Mouse (Mus musculus) lung, embryonic 16.5 days (tissue): ENCODE measurements around the gene Btg4. TPM values are rescaled to one million over a fixed set of nuclear protein-coding genes. Genes with fewer than 3 reads are reported as not detected.

Experiments
- ATAC-seq: fragments of 200-750 bp; cut with Nextera tagmentation; 2 replicates; pipeline ENCODE4 v1.8.0; 2017; ENCODE audit warnings: low read depth, mild to moderate bottlenecking, moderate library complexity
- H3K27ac ChIP-seq: fragments of 300-500 bp; sonication (generic); 2 replicates; pipeline ENCODE4 v1.5.1; 2014; ENCODE audit warnings: mild to moderate bottlenecking, control low read depth, low read length
- H3K27me3 ChIP-seq: fragments of 300-500 bp; sonication (generic); 2 replicates; pipeline ENCODE4 v1.6.1; 2014; ENCODE audit warnings: low read depth, low read length, mixed read lengths; ENCODE audit not compliant: control insufficient read depth, insufficient read depth
- H3K36me3 ChIP-seq: fragments of 300-500 bp; sonication (generic); 2 replicates; pipeline ENCODE4 v1.6.1; 2014; ENCODE audit warnings: low read length; ENCODE audit not compliant: control insufficient read depth, insufficient read depth
- H3K4me1 ChIP-seq: fragments of 300-500 bp; sonication (generic); replicated peaks from 2 replicates; pipeline ENCODE4 v1.6.1; 2014; ENCODE audit warnings: low read length, mixed read lengths; ENCODE audit not compliant: control insufficient read depth, insufficient read depth
- H3K4me2 ChIP-seq: fragments of 300-500 bp; sonication (generic); 2 replicates; pipeline ENCODE4 v1.6.1; 2014; ENCODE audit warnings: low read depth, low read length, control low read depth
- H3K4me3 ChIP-seq: fragments of 300-500 bp; sonication (generic); 2 replicates; pipeline ENCODE4 v1.5.1; 2014; ENCODE audit warnings: mild to moderate bottlenecking, low read length, control low read depth
- H3K9ac ChIP-seq: fragments of 300-500 bp; sonication (generic); 2 replicates; pipeline ENCODE4 v1.6.1; 2014; ENCODE audit warnings: low read length, control low read depth
- H3K9me3 ChIP-seq: fragments of 300-500 bp; sonication (generic); 2 replicates; pipeline ENCODE4 v1.6.1; 2016; ENCODE audit warnings: low read length; ENCODE audit not compliant: control insufficient read depth
- WGBS: fragments of 180-500 bp; shearing (Covaris S2); extraction: QIAGEN DNeasy Blood & Tissue Kit; methylation state at CpG from one replicate; pipeline ENCODE4 v1.1.7; 2014; 5-methylcytosine and 5-hydroxymethylcytosine counted together
- polyA plus RNA-seq: library from polyadenylated mRNA; unstranded; fragments of >200 nt; fragmentation: Nextera tagmentation; extraction: Ambion mirVana; gene quantifications from 2 replicates; pipeline ENCODE4 v1.2.1, GENCODE M21; 2015

The Btg4 gene
- polyA plus RNA-seq, 1 experiment from 2014 or later, result 0.34 TPM

- no peaks in the 10 kb centered on the region for H3K27me3 ChIP-seq
- peak; percentile 34; the same call in 1 of the 2 replicates for ATAC-seq
- H3K9ac ChIP-seq, result no peak overlapping the region
- H3K36me3 ChIP-seq, result no peaks in the 10 kb centered on the region
- 47% methylated on average over 4 of the region's 4 CpGs for WGBS
- no peak overlapping the region for H3K4me3 ChIP-seq
- H3K27ac ChIP-seq, result no peak overlapping the region
- no peaks in the 10 kb centered on the region; the same call in 1 of the 2 replicates for H3K4me1 ChIP-seq
- H3K4me2 ChIP-seq, result no peak overlapping the region
- H3K9me3 ChIP-seq, result no peaks in the 10 kb centered on the region
Observed at GRCm38 (mm10) chr9:51146496-51146895, 85.8 kb downstream of the Btg4 start.

- Histone ChIP-seq H3K27ac (no peak overlapping the region), H3K36me3 (no peaks in the 10 kb centered on the region), H3K9ac (no peak overlapping the region), H3K9me3 (no peaks in the 10 kb centered on the region), H3K27me3 (no peaks in the 10 kb centered on the region), H3K4me3 (no peak overlapping the region), H3K4me1 (no peaks in the 10 kb centered on the region; the same call in 1 of the 2 replicates), H3K4me2 (no peak overlapping the region)
- no peak for ATAC-seq
- 79% methylated on average over 5 of the region's 5 CpGs for WGBS
Observed at GRCm38 (mm10) chr9:51147294-51147693, 86.6 kb downstream of the Btg4 start.

- H3K9ac ChIP-seq, result 0 out of 2 replicates have a peak overlapping the region, but pooled peaks have one; percentile 16
- no peaks in the 10 kb centered on the region for H3K4me1 ChIP-seq
- no peaks in the 10 kb centered on the region for H3K36me3 ChIP-seq
- no peak overlapping the region for H3K4me3 ChIP-seq
- no peak overlapping the region for H3K27ac ChIP-seq
- ATAC-seq, result peak; percentile 34; the same call in 1 of the 2 replicates
- no peaks in the 10 kb centered on the region for H3K27me3 ChIP-seq
- 18% methylated on average over 13 of the region's 13 CpGs for WGBS
- peak overlapping the region; percentile 31; the same call in 1 of the 2 replicates for H3K4me2 ChIP-seq
- no peaks in the 10 kb centered on the region for H3K9me3 ChIP-seq
Observed at GRCm38 (mm10) chr9:51152079-51152752, 91.5 kb downstream of the Btg4 start.

DNA sequence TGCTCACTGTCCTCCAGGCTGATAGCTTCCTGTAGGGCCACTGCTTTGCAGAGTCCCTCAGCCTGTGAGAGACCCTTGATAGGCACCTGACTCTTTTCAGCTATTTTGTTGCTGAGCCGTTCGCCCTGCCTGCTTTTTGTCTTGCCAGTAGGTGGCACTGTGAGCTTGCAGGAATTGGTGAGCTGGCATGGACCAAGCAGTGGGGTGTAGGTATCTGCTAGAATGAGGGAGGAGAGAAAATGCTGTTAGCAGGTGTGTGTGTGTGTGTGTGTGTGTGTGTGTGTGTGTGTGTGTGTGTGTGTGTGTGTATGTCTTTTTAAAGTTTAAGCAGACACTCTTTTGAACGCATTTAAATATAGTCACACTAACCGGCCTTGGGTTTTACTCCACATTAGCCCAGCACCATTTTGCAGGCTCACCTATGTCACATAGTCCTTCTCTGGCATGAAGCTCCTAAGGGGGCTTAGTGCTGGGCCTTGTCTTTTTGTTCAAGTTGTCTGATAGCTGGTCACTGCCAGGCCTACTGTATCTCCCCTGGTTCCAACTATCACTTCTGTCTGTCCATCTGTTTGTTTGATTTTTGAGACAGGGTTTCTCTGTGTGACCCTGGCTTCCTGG, 101.2 kb downstream of the Btg4 start:
- Histone ChIP-seq H3K9me3 (no peaks in the 10 kb centered on the region), H3K36me3 (no peaks in the 10 kb centered on the region), H3K4me2 (no peak overlapping the region), H3K9ac (no peak overlapping the region), H3K27me3 (peaks cover 3% of the 10 kb centered on the region; the same call in 1 of the 2 replicates), H3K27ac (no peak overlapping the region), H3K4me1 (0 out of 2 replicates have a peak, but pooled peaks cover 4% of the 10 kb centered on the region), H3K4me3 (no peak overlapping the region)
- peak; percentile 81 for ATAC-seq
- 25% methylated on average over 4 of the region's 4 CpGs for WGBS

DNA sequence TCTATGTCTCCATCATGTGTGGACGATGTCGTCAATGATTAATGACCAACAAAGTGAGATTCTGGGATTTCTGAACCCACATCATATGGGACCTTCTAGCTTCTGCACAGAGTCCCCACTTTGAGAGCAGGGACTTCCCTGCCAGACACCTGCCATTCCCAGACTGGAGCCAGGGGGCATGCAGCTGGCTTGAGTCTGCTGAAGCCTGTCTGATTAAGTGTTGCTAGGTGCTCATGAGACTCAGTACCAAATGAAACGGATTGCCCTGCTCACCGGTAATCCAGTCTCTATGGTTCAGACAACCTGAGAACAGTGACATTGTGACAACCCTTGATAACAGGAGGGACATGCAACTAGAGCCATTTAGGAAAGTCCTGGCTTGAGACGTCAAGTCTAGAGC, 103.3 kb downstream of the Btg4 start:
- no peak overlapping the region for H3K4me3 ChIP-seq
- peaks cover 11% of the 10 kb centered on the region for H3K4me1 ChIP-seq
- H3K27ac ChIP-seq, result no peak overlapping the region
- peaks cover 3% of the 10 kb centered on the region; the same call in 1 of the 2 replicates for H3K27me3 ChIP-seq
- H3K9ac ChIP-seq, result no peak overlapping the region
- no peaks in the 10 kb centered on the region for H3K36me3 ChIP-seq
- no peak for ATAC-seq
- 79% methylated on average over 5 of the region's 5 CpGs for WGBS
- H3K9me3 ChIP-seq, result no peaks in the 10 kb centered on the region
- no peak overlapping the region for H3K4me2 ChIP-seq

GRCm38 (mm10) chr9:51165312-51166180, 104.8 kb downstream of the Btg4 start, which contains the start of gene Gm32742:
Gene Gm32742 (minus strand): TSS chr9:51165517.
- no peak within 1 kb of the TSS for H3K4me2 ChIP-seq
- whole genome bisulfite sequencing, result 41% methylated on average over 6 of the region's 6 CpGs
- no peaks in the 10 kb centered on the region for H3K36me3 ChIP-seq
- no peak within 1 kb of the TSS for H3K9ac ChIP-seq
- H3K4me1 ChIP-seq, result peaks cover 11% of the 10 kb centered on the region
- no peaks in the 10 kb centered on the region for H3K9me3 ChIP-seq
- ATAC-seq, result no peak
- H3K4me3 ChIP-seq, result no peak within 1 kb of the TSS
- H3K27me3 ChIP-seq, result no peaks in the 10 kb centered on the region
- no peak within 1 kb of the TSS for H3K27ac ChIP-seq

GRCm38 (mm10) chr9:51167954-51168353, 107.3 kb downstream of the Btg4 start:
- H3K9me3 ChIP-seq, result no peaks in the 10 kb centered on the region
- no peaks in the 10 kb centered on the region for H3K36me3 ChIP-seq
- 43% methylated on average over 11 of the region's 11 CpGs for WGBS
- peak; percentile 76 for ATAC-seq
- no peak overlapping the region for H3K4me2 ChIP-seq
- peak overlapping the region; percentile 89 for H3K27ac ChIP-seq
- H3K4me1 ChIP-seq, result peaks cover 11% of the 10 kb centered on the region
- peak overlapping the region; percentile 31 for H3K9ac ChIP-seq
- no peak overlapping the region for H3K4me3 ChIP-seq
- H3K27me3 ChIP-seq, result no peaks in the 10 kb centered on the region

DNA sequence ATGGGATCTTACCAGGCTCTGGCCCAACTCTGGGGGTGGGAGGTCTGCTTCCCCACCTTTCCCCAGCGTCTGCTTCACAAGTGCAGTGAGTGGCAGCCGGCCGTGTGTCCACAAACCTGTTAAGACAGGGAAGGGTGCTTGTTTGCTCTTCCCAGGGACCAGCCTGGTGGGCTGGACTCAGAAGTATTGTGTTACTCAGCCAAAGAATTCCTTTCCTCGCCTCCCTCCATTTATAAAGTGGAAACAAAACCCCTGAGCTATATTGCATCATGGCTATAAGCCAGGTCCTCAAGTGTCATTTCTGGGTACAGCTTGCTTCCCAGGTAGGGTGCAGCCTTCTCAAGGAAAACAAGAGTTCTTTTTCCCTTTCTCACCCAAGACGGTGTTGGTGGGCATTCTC, 108.0 kb downstream of the Btg4 start:
- H3K9me3 ChIP-seq, result no peaks in the 10 kb centered on the region
- ATAC-seq, result peak; percentile 91
- peak overlapping the region; percentile 31 for H3K9ac ChIP-seq
- H3K4me3 ChIP-seq, result no peak overlapping the region
- peaks cover 11% of the 10 kb centered on the region for H3K4me1 ChIP-seq
- no peaks in the 10 kb centered on the region for H3K36me3 ChIP-seq
- no peaks in the 10 kb centered on the region for H3K27me3 ChIP-seq
- peak overlapping the region; percentile 26; the same call in 1 of the 2 replicates for H3K4me2 ChIP-seq
- peak overlapping the region; percentile 89 for H3K27ac ChIP-seq
- 45% methylated on average over 5 of the region's 5 CpGs for WGBS

GRCm38 (mm10) chr9:51169133-51169532, 108.4 kb downstream of the Btg4 start:
- H3K4me3 ChIP-seq, result no peak overlapping the region
- H3K4me1 ChIP-seq, result peaks cover 11% of the 10 kb centered on the region
- H3K27me3 ChIP-seq, result no peaks in the 10 kb centered on the region
- peak overlapping the region; percentile 89 for H3K27ac ChIP-seq
- H3K4me2 ChIP-seq, result no peak overlapping the region; the same call in 1 of the 2 replicates
- no peak overlapping the region for H3K9ac ChIP-seq
- WGBS, result 65% methylated on average over 7 of the region's 7 CpGs
- no peaks in the 10 kb centered on the region for H3K9me3 ChIP-seq
- H3K36me3 ChIP-seq, result no peaks in the 10 kb centered on the region
- ATAC-seq, result peak; percentile 34
